Mouse (Mus musculus) forebrain, embryonic 12.5 days (tissue): ENCODE measurements at regions not wholly inside any gene's neighbourhood (a gene's known extent, or its start where the extent isn't known, plus 50 kb on each side); places are given as distances from the start of the nearest gene placed in this dataset.

Source experiments
- ATAC-seq: fragments of 200-750 bp; cut with Nextera tagmentation; 2 replicates; pipeline ENCODE4 v1.8.0; 2017; ENCODE audit warnings: moderate TSS enrichment; ENCODE audit not compliant: low FRiP score
- H3K27ac ChIP-seq: fragments of 300-500 bp; sonication (generic); 2 replicates; pipeline ENCODE4 v1.5.1; 2016; ENCODE audit warnings: mild to moderate bottlenecking
- H3K27me3 ChIP-seq: fragments of 300-500 bp; sonication (generic); 2 replicates; pipeline ENCODE4 v1.6.1; 2016; ENCODE audit warnings: mild to moderate bottlenecking
- H3K36me3 ChIP-seq: fragments of 300-500 bp; sonication (generic); replicated peaks from 2 replicates; pipeline ENCODE4 v1.6.1; 2016; ENCODE audit warnings: mild to moderate bottlenecking
- H3K4me1 ChIP-seq: fragments of 300-500 bp; sonication (generic); 2 replicates; pipeline ENCODE4 v1.6.1; 2016
- H3K4me2 ChIP-seq: fragments of 300-500 bp; sonication (generic); 2 replicates; pipeline ENCODE4 v1.6.1; 2016; ENCODE audit warnings: mild to moderate bottlenecking, moderate library complexity
- H3K4me3 ChIP-seq: fragments of 300-500 bp; sonication (generic); replicated peaks from 2 replicates; pipeline ENCODE4 v1.5.1; 2016; ENCODE audit warnings: mild to moderate bottlenecking
- H3K9ac ChIP-seq: fragments of 300-500 bp; sonication (generic); 2 replicates; pipeline ENCODE4 v1.6.1; 2016; ENCODE audit warnings: mild to moderate bottlenecking
- H3K9me3 ChIP-seq: fragments of 300-500 bp; sonication (generic); 2 replicates; pipeline ENCODE4 v1.6.1; 2016
- WGBS: fragments of 180-500 bp; shearing (Covaris S2); methylation state at CpG from one replicate; pipeline ENCODE4 v1.1.7; 2016; 5-methylcytosine and 5-hydroxymethylcytosine counted together

DNA sequence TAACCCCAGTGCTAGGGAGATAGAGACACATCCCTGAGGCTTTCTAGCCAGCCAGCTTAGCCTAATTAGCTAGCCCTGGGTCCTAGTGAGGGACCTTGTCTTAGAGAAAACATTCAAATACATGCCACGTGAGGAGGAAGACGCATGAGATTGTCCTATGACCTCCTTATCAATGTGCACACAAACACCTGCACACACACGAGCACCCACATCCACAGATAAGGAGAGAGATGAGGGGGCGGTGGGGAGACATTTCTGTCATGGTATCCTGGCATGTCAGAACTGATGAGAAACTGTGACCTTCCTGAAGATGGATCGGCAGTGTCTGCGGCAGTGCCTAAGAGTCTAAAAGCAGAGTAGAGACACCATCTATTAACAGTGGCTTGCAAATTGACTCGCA lies 180.8 kb upstream of the Rad23b start:
- ATAC-seq, result no peak
- H3K36me3 ChIP-seq, result no peaks in the 10 kb centered on the region
- H3K27me3 ChIP-seq, result no peaks in the 10 kb centered on the region
- no peak overlapping the region for H3K9ac ChIP-seq
- H3K27ac ChIP-seq, result no peak overlapping the region
- H3K4me1 ChIP-seq, result no peaks in the 10 kb centered on the region
- H3K4me3 ChIP-seq, result no peak overlapping the region
- no peaks in the 10 kb centered on the region for H3K9me3 ChIP-seq
- 92% methylated on average over 7 of the region's 7 CpGs for WGBS
- no peak overlapping the region for H3K4me2 ChIP-seq

DNA sequence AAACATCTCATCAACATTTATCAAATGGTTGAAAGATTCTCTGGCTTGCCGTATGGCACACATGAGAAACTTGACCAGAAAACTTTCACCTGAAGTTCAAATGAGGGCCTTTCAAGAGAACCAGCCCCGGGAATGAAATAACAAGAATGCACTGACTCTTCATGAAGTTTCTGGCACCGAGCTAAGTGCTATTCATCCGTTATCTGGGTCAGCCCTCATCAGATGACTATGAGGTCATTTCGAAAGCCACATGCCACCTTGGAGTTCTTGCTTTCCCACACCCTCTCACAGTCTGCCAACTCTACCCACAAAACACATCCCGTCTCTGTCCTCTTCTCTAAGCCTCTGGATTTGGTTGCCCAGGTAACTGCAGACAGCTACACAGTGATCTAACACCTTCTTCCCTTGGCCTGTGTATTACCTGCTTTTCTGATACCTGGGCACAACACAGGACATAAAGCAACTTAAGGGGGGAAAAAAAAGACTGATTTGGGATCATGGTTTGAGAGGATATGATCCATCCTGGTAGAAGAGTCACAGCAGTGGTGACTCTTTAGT lies 177.4 kb upstream of the Rad23b start:
- Histone ChIP-seq H3K9me3 (no peaks in the 10 kb centered on the region), H3K9ac (no peak overlapping the region), H3K36me3 (no peaks in the 10 kb centered on the region), H3K27ac (no peak overlapping the region), H3K4me1 (no peaks in the 10 kb centered on the region), H3K4me3 (no peak overlapping the region), H3K27me3 (no peaks in the 10 kb centered on the region), H3K4me2 (no peak overlapping the region)
- WGBS, result 86% methylated on average over 6 of the region's 6 CpGs
- ATAC-seq, result no peak

DNA sequence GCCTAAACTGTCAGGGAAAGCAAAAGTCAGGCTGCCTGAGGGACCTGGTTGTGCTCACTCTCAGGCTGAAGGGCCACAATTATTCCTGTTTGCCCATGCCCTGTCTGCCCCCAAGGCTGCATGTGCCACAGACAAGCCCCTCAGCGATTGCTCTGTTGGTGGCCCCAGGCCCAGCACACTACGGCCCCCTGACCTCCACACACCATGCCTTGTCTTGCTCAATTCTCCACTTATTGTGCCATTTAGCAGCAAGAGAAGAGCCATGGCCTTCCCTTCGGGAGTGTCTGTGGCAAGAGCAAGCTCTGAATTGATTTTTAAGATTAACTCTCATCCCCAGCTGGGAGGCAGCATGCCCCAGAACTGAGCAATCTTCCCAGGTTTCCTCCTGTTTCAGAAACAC lies 173.8 kb upstream of the Rad23b start:
- H3K27ac ChIP-seq, result no peak overlapping the region
- H3K4me3 ChIP-seq, result no peak overlapping the region
- H3K9me3 ChIP-seq, result no peaks in the 10 kb centered on the region
- H3K4me1 ChIP-seq, result no peaks in the 10 kb centered on the region
- no peak overlapping the region for H3K4me2 ChIP-seq
- WGBS, result 71% methylated on average over 3 of the region's 3 CpGs
- H3K27me3 ChIP-seq, result no peaks in the 10 kb centered on the region
- no peaks in the 10 kb centered on the region for H3K36me3 ChIP-seq
- H3K9ac ChIP-seq, result no peak overlapping the region
- ATAC-seq, result no peak

DNA sequence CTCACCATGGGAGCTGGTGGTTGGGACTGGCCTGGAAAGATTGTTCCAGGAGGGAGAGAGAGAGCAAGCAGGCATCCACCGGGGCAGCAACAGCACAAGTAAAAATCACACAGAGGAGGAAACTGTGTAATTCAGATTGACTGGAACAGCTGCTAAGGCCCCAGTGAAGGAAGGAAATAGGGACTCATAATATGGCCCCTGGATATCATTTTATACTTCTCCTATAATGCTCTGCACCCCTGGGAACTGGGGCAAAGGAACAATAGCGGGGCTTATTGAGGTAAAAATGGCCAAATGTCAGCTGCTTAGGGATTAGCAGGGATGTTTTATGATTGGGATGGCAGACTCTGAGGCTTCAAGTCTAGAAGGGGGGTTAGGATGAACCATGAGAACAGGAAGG lies 170.4 kb upstream of the Rad23b start:
- H3K9me3 ChIP-seq, result no peaks in the 10 kb centered on the region
- no peaks in the 10 kb centered on the region for H3K36me3 ChIP-seq
- no peak overlapping the region for H3K4me3 ChIP-seq
- 86% methylated on average over 2 of the region's 2 CpGs for WGBS
- no peak overlapping the region for H3K4me2 ChIP-seq
- no peaks in the 10 kb centered on the region for H3K27me3 ChIP-seq
- no peak overlapping the region for H3K9ac ChIP-seq
- ATAC-seq, result no peak
- H3K27ac ChIP-seq, result no peak overlapping the region
- no peaks in the 10 kb centered on the region for H3K4me1 ChIP-seq

DNA sequence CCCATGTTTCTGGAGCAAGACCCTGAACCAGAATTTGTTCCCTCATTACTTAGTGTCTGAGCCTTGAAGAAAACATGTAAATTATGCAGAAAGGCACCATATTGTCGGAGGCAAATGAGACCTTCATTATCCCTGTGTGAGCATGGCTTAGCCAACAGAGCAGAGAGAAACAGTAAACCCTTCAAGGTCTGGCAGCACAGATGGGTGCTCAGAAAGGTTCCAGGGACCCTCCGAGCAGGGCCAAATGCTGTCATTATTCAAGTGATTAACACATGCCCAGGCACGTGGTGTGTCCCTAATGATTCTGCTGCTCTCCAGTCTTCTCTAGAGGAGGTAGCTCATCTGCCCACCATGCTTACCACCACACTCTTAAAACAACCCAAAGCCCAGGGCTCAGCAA lies 166.3 kb upstream of the Rad23b start:
- Histone ChIP-seq H3K36me3 (no peaks in the 10 kb centered on the region), H3K9me3 (no peaks in the 10 kb centered on the region), H3K27me3 (no peaks in the 10 kb centered on the region), H3K4me1 (no peaks in the 10 kb centered on the region), H3K27ac (no peak overlapping the region), H3K9ac (no peak overlapping the region), H3K4me3 (no peak overlapping the region), H3K4me2 (no peak overlapping the region)
- no peak for ATAC-seq
- 76% methylated on average over 3 of the region's 3 CpGs for WGBS

DNA sequence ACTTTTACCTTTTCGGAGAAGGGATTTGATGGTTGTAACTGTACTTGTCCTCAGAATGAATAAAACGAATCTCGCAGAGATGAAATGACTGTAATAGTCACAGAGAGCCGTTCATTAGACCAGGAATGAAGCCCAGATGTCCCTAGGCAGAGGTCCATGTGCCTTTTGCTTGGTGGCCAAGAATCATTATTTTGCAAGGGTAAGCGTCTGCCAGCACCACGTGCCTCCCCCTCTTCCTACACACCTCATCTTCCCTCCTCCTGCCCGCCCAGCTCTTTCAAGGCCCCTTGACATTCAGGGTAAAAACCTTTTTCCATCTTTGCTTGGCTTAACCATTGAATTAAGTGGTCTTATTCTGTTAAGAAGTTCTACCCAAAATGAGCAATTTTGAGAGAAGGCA lies 161.1 kb upstream of the Rad23b start:
- whole genome bisulfite sequencing, result 73% methylated on average over 7 of the region's 7 CpGs
- ATAC-seq, result no peak

DNA sequence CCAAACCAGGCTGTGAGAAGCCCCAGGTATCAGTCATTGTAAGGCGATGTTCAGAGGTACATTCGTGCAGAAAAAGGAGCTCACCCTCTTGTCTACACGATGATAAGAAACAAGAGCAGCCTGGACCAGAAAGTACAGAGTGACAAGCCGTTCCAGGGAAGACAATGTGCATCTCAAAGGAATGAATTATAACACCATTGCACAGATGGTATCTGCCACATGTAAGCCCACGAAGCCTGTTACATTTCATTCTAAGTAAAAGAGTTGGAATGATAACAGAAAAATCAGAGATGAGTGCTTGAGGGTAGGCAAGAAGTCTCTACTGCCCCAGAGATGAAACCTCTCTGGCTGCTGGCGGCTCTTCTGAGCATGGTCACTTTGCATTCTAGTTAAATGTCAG lies 159.3 kb upstream of the Rad23b start:
- WGBS, result 85% methylated on average over 6 of the region's 6 CpGs

More for the DNA sequence above, 161.1 kb upstream of the Rad23b start:
- no peak overlapping the region for H3K27ac ChIP-seq
- no peak overlapping the region for H3K4me3 ChIP-seq
- H3K27me3 ChIP-seq, result no peaks in the 10 kb centered on the region
- H3K36me3 ChIP-seq, result no peaks in the 10 kb centered on the region
- H3K4me1 ChIP-seq, result 0 out of 2 replicates have a peak, but pooled peaks cover 3% of the 10 kb centered on the region
- no peaks in the 10 kb centered on the region for H3K9me3 ChIP-seq
- no peak overlapping the region for H3K9ac ChIP-seq
- no peak overlapping the region for H3K4me2 ChIP-seq

DNA sequence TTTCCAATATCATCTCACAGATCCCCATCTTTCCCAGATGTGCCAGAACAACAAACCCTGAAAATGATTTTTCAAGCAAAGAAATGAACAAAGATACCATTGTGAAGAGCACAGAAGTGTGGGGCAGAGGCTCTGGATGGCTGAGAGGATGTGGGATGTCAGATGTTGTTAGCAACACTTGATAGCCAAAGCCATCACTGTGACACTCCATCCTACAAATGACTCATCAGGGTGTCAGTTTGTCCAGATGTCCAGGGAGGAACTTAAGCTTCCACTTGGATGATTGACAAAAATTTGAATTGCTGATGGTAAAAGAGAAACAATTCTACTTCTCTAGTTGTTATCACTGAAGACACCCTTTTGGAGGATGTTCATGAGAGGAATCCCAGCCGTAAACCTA lies 155.8 kb upstream of the Rad23b start:
- no peak for ATAC-seq
- H3K4me1 ChIP-seq, result no peaks in the 10 kb centered on the region
- H3K36me3 ChIP-seq, result no peaks in the 10 kb centered on the region
- H3K4me3 ChIP-seq, result no peak overlapping the region
- no peak overlapping the region for H3K9ac ChIP-seq
- no peaks in the 10 kb centered on the region for H3K27me3 ChIP-seq
- H3K9me3 ChIP-seq, result no peaks in the 10 kb centered on the region
- no peak overlapping the region for H3K4me2 ChIP-seq
- H3K27ac ChIP-seq, result no peak overlapping the region
- WGBS, result 94% methylated on average over 1 of the region's 1 CpGs

More for the DNA sequence above, 159.3 kb upstream of the Rad23b start:
- Histone ChIP-seq H3K27me3 (no peaks in the 10 kb centered on the region), H3K36me3 (no peaks in the 10 kb centered on the region), H3K9ac (no peak overlapping the region), H3K4me3 (no peak overlapping the region), H3K9me3 (no peaks in the 10 kb centered on the region), H3K27ac (no peak overlapping the region), H3K4me1 (0 out of 2 replicates have a peak, but pooled peaks cover 3% of the 10 kb centered on the region), H3K4me2 (no peak overlapping the region)
- no peak for ATAC-seq

DNA sequence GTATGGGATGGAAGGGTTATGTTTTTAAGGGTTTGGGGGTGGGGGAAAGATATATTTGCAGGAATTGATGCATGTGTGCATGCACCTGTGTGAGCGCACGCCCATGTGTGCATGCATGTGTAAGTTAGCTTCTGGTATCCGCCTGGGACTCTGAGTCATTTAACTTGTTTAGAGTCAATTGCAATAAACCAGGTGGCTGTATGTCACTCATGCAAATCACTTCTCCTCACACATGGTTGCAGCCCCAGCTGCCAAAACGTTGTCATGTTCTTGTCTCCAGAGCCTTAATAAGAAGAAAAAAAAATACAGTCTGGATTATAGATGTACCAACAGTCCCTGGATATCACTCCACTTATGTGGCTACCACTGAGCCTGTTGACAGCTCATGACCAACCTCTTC lies 155.3 kb upstream of the Rad23b start:
- Histone ChIP-seq H3K27ac (no peak overlapping the region), H3K9me3 (no peaks in the 10 kb centered on the region), H3K36me3 (no peaks in the 10 kb centered on the region), H3K27me3 (no peaks in the 10 kb centered on the region), H3K9ac (no peak overlapping the region), H3K4me3 (no peak overlapping the region), H3K4me1 (no peaks in the 10 kb centered on the region), H3K4me2 (no peak overlapping the region)
- 89% methylated on average over 4 of the region's 4 CpGs for WGBS
- ATAC-seq, result no peak

DNA sequence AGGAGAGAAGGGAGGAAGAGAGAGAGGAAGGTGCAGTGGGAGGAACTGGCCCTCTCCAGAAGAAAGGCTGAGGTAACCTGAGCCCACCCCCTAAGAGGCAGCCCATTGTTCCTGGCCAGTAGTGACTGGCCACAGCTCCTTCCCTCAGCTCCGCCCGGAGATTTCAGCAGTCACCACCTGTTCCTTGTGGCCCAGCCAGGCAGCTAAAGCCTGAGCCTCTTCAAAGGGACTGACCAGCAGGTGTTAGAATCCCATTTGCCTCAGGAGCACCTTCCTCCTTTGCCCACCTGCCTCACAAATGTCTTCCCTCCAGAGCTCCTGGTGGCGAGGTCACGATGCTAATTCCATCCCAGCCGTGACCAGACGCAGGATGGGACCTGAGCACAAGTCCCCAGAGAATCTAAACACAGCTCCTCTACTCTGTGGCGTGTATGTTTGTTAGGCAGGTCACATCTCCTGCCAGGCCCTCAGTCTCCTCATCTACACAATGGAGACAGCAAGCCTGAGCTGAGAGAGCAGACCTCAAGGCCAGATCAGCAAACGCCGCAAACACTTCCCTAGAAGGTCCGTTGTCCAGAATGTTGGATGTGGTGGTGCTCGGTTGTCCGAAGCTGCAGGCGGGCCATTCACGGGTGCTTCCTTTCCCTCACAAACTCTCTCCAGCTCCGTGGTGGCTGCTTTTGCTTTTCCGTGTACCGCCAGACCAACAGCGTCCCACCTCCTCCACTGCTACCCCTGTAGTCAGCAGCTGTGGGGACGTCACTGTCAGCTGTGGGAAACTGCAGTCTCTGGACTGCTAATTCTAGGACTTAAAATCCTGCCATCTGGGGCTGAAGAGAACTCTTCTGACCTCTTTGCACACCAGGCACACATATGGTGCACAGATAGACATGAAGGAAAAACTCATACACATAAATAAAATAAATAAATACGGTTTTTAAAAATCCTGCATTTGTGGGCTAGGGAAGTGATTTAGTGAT lies 145.8 kb upstream of the Rad23b start:
- H3K9ac ChIP-seq, result no peak overlapping the region
- ATAC-seq, result no peak
- H3K27ac ChIP-seq, result no peak overlapping the region
- H3K4me3 ChIP-seq, result no peak overlapping the region
- H3K4me1 ChIP-seq, result peaks cover 28% of the 10 kb centered on the region
- H3K9me3 ChIP-seq, result no peaks in the 10 kb centered on the region
- H3K4me2 ChIP-seq, result no peak overlapping the region; the same call in 1 of the 2 replicates
- WGBS, result 41% methylated on average over 20 of the region's 20 CpGs
- H3K27me3 ChIP-seq, result no peaks in the 10 kb centered on the region
- no peaks in the 10 kb centered on the region for H3K36me3 ChIP-seq

DNA sequence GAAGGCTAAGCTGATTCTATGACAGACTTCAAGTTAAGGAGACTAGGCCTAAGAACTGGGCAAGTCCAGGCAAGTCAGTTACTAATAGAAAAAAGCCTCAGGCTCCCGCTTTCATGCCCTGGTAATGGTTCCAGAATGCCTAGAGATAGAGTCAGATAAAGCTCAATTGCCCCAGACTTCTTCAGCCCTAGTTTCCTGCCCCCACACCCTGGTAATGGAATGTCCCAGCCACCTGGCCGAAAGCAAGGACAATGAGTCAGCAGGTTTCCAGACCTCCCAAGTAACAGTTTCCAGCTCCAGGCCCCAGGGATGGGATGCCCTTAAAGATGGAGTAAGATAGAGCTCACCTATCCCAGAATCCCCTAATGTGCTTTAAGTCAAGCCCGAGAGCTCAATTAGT lies 143.6 kb upstream of the Rad23b start:
- WGBS, result 87% methylated on average over 3 of the region's 3 CpGs
- ATAC-seq, result no peak

DNA sequence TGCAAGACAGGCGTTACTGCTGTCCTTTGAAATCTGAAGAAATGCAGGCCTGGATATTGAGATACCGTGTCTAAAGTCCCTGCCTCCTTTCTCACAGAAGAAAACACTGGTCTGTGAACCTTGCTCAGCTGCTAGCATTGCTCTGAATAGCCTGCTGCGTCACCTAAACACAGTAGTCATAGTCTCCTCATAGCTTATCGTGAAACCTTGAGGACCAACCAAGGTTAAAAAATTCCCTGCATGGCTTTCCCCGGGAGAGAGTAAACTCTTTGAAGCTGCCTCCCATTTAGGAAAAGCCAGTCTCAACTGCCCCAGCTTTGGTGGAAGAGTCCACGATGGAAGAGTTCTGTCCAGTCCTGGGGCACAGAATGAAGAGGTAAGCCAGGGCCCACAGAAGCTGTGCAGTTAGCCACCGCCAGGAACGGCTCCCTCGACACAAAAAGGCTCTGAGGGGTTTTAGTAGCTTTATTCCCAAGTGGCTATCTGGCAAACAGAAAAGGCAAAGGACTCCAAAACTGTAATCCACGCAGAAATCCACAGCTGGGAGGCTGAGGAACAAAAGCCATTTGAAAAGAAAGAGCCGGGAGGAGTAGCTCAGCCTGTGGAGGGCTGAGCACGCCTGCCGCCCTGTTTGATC lies 142.0 kb upstream of the Rad23b start:
- no peaks in the 10 kb centered on the region for H3K9me3 ChIP-seq
- no peaks in the 10 kb centered on the region for H3K36me3 ChIP-seq
- no peak overlapping the region for H3K4me3 ChIP-seq
- H3K27ac ChIP-seq, result peak overlapping the region; percentile 86
- peak overlapping the region; percentile 28; the same call in 1 of the 2 replicates for H3K4me2 ChIP-seq
- peaks cover 36% of the 10 kb centered on the region for H3K4me1 ChIP-seq
- peak; percentile 59; the same call in 1 of the 2 replicates for ATAC-seq
- WGBS, result 14% methylated on average over 13 of the region's 13 CpGs
- peak overlapping the region; percentile 2; the same call in 1 of the 2 replicates for H3K9ac ChIP-seq
- H3K27me3 ChIP-seq, result no peaks in the 10 kb centered on the region

More for the DNA sequence above, 143.6 kb upstream of the Rad23b start:
- peaks cover 36% of the 10 kb centered on the region for H3K4me1 ChIP-seq
- no peak overlapping the region for H3K4me3 ChIP-seq
- H3K27ac ChIP-seq, result no peak overlapping the region
- H3K4me2 ChIP-seq, result no peak overlapping the region
- H3K9me3 ChIP-seq, result no peaks in the 10 kb centered on the region
- no peaks in the 10 kb centered on the region for H3K27me3 ChIP-seq
- no peak overlapping the region for H3K9ac ChIP-seq
- H3K36me3 ChIP-seq, result no peaks in the 10 kb centered on the region
